8 mouse cellular contexts compared by ENCODE assay signal in the genomic region with DNA sequence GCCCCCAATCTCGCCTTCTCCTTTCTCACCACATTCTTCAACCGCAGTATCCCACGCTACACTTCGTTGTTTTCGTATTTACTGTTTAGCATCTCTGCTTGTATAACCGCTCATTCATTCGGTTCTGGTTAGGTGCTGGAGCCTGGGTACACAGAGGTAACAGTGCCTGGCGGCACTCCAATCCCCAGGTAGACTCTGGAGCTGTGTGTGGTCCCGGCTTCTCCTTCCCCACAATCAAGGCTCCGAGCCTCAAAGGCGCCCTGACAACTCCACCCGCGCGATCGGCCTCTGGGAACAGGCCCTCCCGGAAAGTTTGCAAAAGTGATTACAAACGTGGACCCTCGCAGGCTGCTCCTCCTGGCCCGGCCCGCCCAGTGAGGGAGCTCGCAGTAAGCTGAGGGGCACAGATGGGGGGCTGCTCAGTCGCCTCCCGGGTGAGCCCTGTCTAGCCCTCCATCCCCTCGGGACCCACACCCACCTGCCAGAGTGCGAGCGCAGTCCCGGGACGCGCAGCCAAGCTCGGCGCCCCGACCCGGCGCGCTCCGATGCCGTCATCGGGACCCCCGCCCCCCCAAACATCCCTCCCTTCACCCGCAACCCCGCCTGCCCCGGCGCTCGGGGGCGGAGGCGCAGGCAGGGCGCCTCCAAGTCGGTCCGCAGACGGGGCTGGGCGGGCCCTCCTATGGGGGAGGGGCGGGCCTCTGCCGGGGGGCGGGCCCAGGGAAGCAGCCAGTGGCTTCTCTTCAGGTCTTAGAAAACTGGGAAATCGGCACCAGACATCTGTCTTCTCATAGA. TPM values are rescaled to one million over a fixed set of nuclear protein-coding genes. Genes with fewer than 3 reads are reported as not detected.
A peak's percentile ranks its signal among the peaks of the same experiment; 100 is the strongest.
DNase-seq lines count a peak whose midpoint lies in the region; ATAC-seq and TF ChIP-seq lines count a peak whose summit lies in the region.

Gene Kif7, minus strand, starts transcription at position 534 of the 795 bp plus-strand sequence.

- no peak for TF ChIP-seq POLR2A in kidney, adult 2 months (IDR thresholded peaks at IDR 0.05; ENCODE audit: low read depth, low read length)
- TF ChIP-seq POLR2A in lung, adult 2 months (IDR thresholded peaks at IDR 0.05; ENCODE audit: borderline replicate concordance, extremely low read depth, low read depth, low read length): 0 out of 2 replicates have a peak, but pooled peaks have one; percentile 18

- H3K9ac ChIP-seq in neural tube, embryonic 15.5 days (replicated peaks): peak within 1 kb of the TSS; percentile 57

- WGBS in kidney, adult 2 months: 1% methylated on average over 55 of the region's 55 CpGs
- under 1% methylated on average over 52 of the region's 55 CpGs for WGBS in lung, adult 2 months
- WGBS in neural tube, embryonic 15.5 days: 1% methylated on average over 53 of the region's 55 CpGs

- no peaks in the 10 kb centered on the region for H3K36me3 ChIP-seq in kidney, adult 2 months (ENCODE audit: control insufficient read depth, insufficient read depth, low read length)
- H3K36me3 ChIP-seq in neural tube, embryonic 15.5 days: no peaks in the 10 kb centered on the region

- H3K4me1 ChIP-seq in kidney, adult 2 months (ENCODE audit: control insufficient read depth, insufficient read depth, low read length): 0 out of 2 replicates have a peak, but pooled peaks cover 4% of the 10 kb centered on the region
- H3K4me1 ChIP-seq in lung, adult 2 months (ENCODE audit: control insufficient read depth, insufficient read depth, low read length): peaks cover 5% of the 10 kb centered on the region
- H3K4me1 ChIP-seq in neural tube, embryonic 15.5 days: peaks cover 27% of the 10 kb centered on the region

- no peak for TF ChIP-seq CTCF in kidney, adult 2 months (conservative IDR thresholded peaks at IDR 0.05; ENCODE audit: insufficient read depth, insufficient read length, low read depth, low read length)
- no peak for TF ChIP-seq CTCF in lung, adult 2 months (IDR thresholded peaks at IDR 0.05; ENCODE audit: insufficient read depth, low read length)

- peak; percentile 86 for DNase-seq in A20 (ENCODE audit: low read depth, low spot score)
- DNase-seq in MN1 (ENCODE audit: low spot score): peak; percentile 85
- DNase-seq in embryo, embryonic 11 days: peak; percentile 95
- peak; percentile 75 for DNase-seq in heart, adult 8-10 months (ENCODE audit: low spot score)
- DNase-seq in kidney, adult 2 months: peak; percentile 87
- DNase-seq in lung, adult 2 months: peak; percentile 65
- peak; percentile 89 for DNase-seq in thymus, postnatal 4 days

- H3K27ac ChIP-seq in kidney, adult 2 months (ENCODE audit: insufficient read depth, low read depth, low read length): no peak within 1 kb of the TSS
- 0 out of 2 replicates have a peak within 1 kb of the TSS, but pooled peaks have one; percentile 13 for H3K27ac ChIP-seq in neural tube, embryonic 15.5 days (replicated peaks)

- ATAC-seq in neural tube, embryonic 15.5 days (ENCODE audit: low FRiP score): peak; percentile 60

- no peaks in the 10 kb centered on the region for H3K27me3 ChIP-seq in kidney, adult 2 months (replicated peaks; ENCODE audit: control insufficient read depth, insufficient read depth, low read length)
- peaks cover 23% of the 10 kb centered on the region; the same call in 1 of the 2 replicates for H3K27me3 ChIP-seq in neural tube, embryonic 15.5 days (replicated peaks)

- peak within 1 kb of the TSS; percentile 98 for H3K4me2 ChIP-seq in neural tube, embryonic 15.5 days

- H3K9me3 ChIP-seq in neural tube, embryonic 15.5 days (replicated peaks): no peaks in the 10 kb centered on the region

- peak within 1 kb of the TSS; percentile 76 for H3K4me3 ChIP-seq in kidney, adult 2 months (ENCODE audit: insufficient read depth, low read depth, low read length)
- peak within 1 kb of the TSS; percentile 79 for H3K4me3 ChIP-seq in lung, adult 2 months (replicated peaks; ENCODE audit: extremely low read depth, low read depth, low read length)
- H3K4me3 ChIP-seq in neural tube, embryonic 15.5 days (replicated peaks): peak within 1 kb of the TSS; percentile 59

RNA-seq across cellular contexts. Expression of gene Kif7, which starts in this region (rescaled TPM):
- total RNA-seq in heart, adult 8-10 months (2022): 1 to 10 TPM; 1.2 to 1.4 (median 1.2) TPM
- 0.81 and 0.92 TPM in 2 replicates for polyA plus RNA-seq in kidney, adult 2 months (2012; rRNA removed)
- 3.5 and 3.8 TPM in 2 replicates for polyA plus RNA-seq in lung, adult 2 months (2012; rRNA removed)
- 1.6 and 1.9 TPM in 2 replicates for polyA plus RNA-seq in neural tube, embryonic 15.5 days (2015; fragmentation: Nextera tagmentation; extraction: Ambion mirVana)

Comparison
In these comparisons a context has a peak if more than half of its experiments do, and no peak if none do; other contexts are left out.
1. Peak in DNase-seq and H3K4me3 ChIP-seq in kidney, adult 2 months; RNA of the gene not detected or under 1 TPM.